Mouse (Mus musculus) liver, adult 2 months (tissue): Measurements from ENCODE around the gene Fam189a1. TPM values are rescaled to one million over a fixed set of nuclear protein-coding genes. Genes with fewer than 3 reads are reported as not detected.

Source experiments
- DNase-seq: peaks from one replicate; pipeline ENCODE4 v3.0.0-alpha.2; 2011; ENCODE audit warnings: low read depth, low spot score; ENCODE audit errors: extremely low read depth
- H3K27ac ChIP-seq: fragments of 200-500 bp; replicated peaks from 2 replicates; pipeline ENCODE4 v1.5.1; 2012; ENCODE audit warnings: low read depth, mild to moderate bottlenecking, control low read depth, inconsistent platforms, low read length; ENCODE audit not compliant: insufficient read depth
- H3K27me3 ChIP-seq: fragments of 200-500 bp; 2 replicates; pipeline ENCODE4 v1.6.1; 2012; ENCODE audit warnings: mild to moderate bottlenecking, moderate library complexity, low read length, inconsistent platforms; ENCODE audit not compliant: control insufficient read depth, insufficient read depth
- H3K36me3 ChIP-seq: fragments of 200-500 bp; 2 replicates; pipeline ENCODE4 v1.6.1; 2012; ENCODE audit warnings: low read length, inconsistent platforms; ENCODE audit not compliant: control insufficient read depth, insufficient read depth
- H3K4me1 ChIP-seq: fragments of 200-500 bp; 2 replicates; pipeline ENCODE4 v1.6.1; 2011; ENCODE audit warnings: low read length; ENCODE audit not compliant: control insufficient read depth, insufficient read depth
- H3K4me3 ChIP-seq: fragments of 200-500 bp; 2 replicates; pipeline ENCODE4 v1.5.1; 2011; ENCODE audit warnings: low read depth, mild to moderate bottlenecking, control low read depth, low read length, moderate library complexity; ENCODE audit not compliant: insufficient read depth
- H3K79me2 ChIP-seq: fragments of 200-500 bp; 2 replicates; pipeline ENCODE4 v1.6.1; 2012; ENCODE audit warnings: inconsistent platforms, mild to moderate bottlenecking, low read length, moderate library complexity; ENCODE audit not compliant: control insufficient read depth, insufficient read depth
- H3K9ac ChIP-seq: fragments of 200-500 bp; 2 replicates; pipeline ENCODE4 v1.6.1; 2012; ENCODE audit warnings: low read depth, mild to moderate bottlenecking, control low read depth, inconsistent platforms, low read length
- CTCF ChIP-seq: fragments of 200-500 bp; IDR thresholded peaks from 2 replicates; pipeline ENCODE4 v1.5.1; 2011; ENCODE audit warnings: low read depth, low read length, control low read depth
- POLR2A ChIP-seq: fragments of 200-500 bp; IDR thresholded peaks from 2 replicates; pipeline ENCODE4 v1.6.1; 2011; ENCODE audit warnings: low read length, control low read depth; ENCODE audit not compliant: insufficient read depth; ENCODE audit errors: extremely low read depth
- WGBS: fragments of 180-500 bp; shearing (Covaris S2); methylation state at CpG from one replicate; pipeline ENCODE4 v1.1.7; 2018; 5-methylcytosine and 5-hydroxymethylcytosine counted together
- polyA plus RNA-seq: library from polyadenylated mRNA; depleted of rRNA; stranded (reverse); fragments of >200 nt; gene quantifications from 2 replicates; pipeline ENCODE4 v1.2.3, GENCODE M21; 2012
- total RNA-seq: library from RNA; depleted of rRNA; stranded (reverse); fragments of >200 nt; gene quantifications from 2 replicates; pipeline ENCODE4 v1.2.3, GENCODE M21; 2014

The Fam189a1 gene
- total and polyA plus RNA-seq, 2 experiments = 0.32 TPM; not detected in 1

DNA sequence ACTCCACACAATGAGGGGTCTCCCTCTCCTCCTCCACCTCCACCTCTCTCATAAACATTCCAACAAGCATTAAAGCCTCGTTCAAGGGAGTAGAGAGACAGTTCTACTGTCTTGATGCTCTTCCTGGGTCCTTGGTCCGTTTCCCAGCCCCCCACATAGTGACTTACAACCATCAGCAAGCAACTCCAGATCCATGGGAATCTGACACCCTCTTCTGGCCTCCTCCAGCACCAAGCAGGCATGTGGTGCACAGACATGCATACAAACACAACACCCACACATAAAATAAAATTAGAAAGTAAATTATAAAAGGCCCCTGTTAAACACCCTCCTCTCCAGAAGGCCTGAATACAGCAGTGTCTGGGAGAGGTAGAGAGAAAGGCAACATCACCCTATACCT, 317.1 kb downstream of the Fam189a1 start:
- H3K4me3 ChIP-seq = no peak overlapping the region

DNA sequence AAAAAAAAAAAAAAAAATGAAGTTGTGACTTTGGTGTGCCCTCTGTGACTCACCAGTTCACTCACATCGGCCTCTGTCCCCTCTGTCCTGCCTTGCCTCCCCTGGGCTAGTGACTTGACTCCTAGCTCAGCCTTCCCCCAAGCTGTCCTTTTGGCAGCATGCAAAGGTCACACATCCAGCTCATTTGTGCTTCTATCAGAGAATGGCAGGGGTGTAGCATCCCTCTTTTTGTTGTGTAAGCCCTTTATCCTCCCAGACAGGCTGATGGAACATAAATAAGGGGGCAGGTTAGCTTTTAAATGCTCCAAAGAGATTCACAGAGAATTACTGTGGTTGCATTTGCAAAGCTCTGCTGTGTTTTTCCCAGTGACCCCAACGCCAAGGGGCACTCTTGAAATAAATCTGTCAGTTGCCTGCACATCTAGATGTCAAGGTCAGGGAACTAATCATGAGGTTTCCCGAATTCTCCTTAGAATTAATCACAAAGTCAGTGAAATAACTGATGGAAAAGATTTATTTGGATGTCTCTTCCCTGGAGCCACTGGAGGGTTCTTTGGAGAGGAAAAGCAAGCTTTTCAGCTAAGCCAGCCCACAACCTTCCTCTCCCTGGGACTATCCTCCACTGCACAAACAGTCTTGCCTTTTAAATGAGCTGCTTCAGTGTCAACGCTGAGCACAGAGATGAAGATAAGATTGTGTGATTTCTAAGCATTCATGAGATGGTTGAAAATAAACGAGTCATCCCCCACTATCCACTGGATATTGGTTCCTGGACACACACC, 326.0 kb downstream of the Fam189a1 start:
- Histone ChIP-seq H3K4me1 (no peaks in the 10 kb centered on the region), H3K27ac (no peak overlapping the region), H3K79me2 (no peaks in the 10 kb centered on the region), H3K27me3 (no peaks in the 10 kb centered on the region), H3K36me3 (no peaks in the 10 kb centered on the region), H3K9ac (no peak overlapping the region), H3K4me3 (no peak overlapping the region)
- no peak for TF ChIP-seq CTCF
- TF ChIP-seq POLR2A = no peak
- no peak for DNase-seq
- WGBS = 39% methylated on average over 5 of the region's 5 CpGs

More for the DNA sequence above, 317.1 kb downstream of the Fam189a1 start:
- 67% methylated on average over 2 of the region's 2 CpGs for WGBS
- TF ChIP-seq POLR2A (no peak), CTCF (no peak)
- no peak for DNase-seq
- Histone ChIP-seq H3K4me1 (peaks cover 2% of the 10 kb centered on the region; the same call in 1 of the 2 replicates), H3K27ac (no peak overlapping the region), H3K79me2 (no peaks in the 10 kb centered on the region), H3K9ac (no peak overlapping the region), H3K36me3 (no peaks in the 10 kb centered on the region), H3K27me3 (no peaks in the 10 kb centered on the region)

DNA sequence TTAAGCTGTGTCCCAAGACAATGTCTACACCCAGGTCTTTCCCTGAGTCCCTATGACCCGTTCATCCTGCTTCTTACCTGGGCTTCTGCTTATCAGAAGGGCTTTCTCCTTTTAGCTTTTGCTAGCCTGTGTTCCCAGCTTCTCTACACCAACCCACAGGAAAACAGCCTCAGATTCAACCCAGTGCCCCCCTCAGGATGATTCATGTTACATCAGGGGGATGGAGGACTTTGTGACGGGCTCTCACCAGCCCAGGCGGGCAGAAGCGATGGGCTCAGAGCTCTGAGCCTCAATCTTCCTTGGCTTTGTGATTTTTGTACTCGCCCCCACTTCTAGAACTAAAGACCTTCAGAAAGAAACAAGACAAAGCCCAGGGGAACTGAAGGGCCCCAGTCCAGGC, 335.3 kb downstream of the Fam189a1 start:
- H3K27me3 ChIP-seq = no peaks in the 10 kb centered on the region
- no peak for TF ChIP-seq POLR2A
- no peak for TF ChIP-seq CTCF
- 83% methylated on average over 5 of the region's 5 CpGs for WGBS
- H3K9ac ChIP-seq = no peak overlapping the region
- no peaks in the 10 kb centered on the region for H3K4me1 ChIP-seq
- no peak overlapping the region for H3K27ac ChIP-seq
- H3K36me3 ChIP-seq = no peaks in the 10 kb centered on the region
- DNase-seq = no peak
- H3K4me3 ChIP-seq = no peak overlapping the region
- H3K79me2 ChIP-seq = no peaks in the 10 kb centered on the region

DNA sequence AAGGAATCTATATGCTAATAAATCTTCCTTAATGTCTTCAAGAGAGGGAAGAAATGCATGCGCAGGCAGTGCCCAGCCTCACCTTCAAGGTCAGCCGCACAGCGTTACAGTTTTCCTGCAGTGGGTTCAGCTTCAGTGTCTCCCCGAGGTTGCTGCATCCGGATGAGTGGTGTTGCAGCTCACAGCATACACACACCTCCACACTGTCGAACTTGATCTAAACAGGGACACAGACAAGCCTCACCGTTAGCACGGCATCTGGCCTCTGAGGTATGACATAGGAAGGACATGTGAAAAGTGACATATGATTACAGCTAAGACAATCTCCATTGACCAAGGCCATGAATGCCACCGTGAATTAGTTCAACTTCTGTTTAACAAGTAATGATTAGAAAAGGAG, 336.7 kb downstream of the Fam189a1 start:
- Histone ChIP-seq H3K79me2 (no peaks in the 10 kb centered on the region), H3K4me3 (no peak overlapping the region), H3K27ac (no peak overlapping the region), H3K9ac (no peak overlapping the region), H3K36me3 (no peaks in the 10 kb centered on the region), H3K27me3 (no peaks in the 10 kb centered on the region), H3K4me1 (no peaks in the 10 kb centered on the region)
- DNase-seq = no peak
- WGBS = 84% methylated on average over 9 of the region's 9 CpGs
- no peak for TF ChIP-seq POLR2A
- TF ChIP-seq CTCF = no peak

DNA sequence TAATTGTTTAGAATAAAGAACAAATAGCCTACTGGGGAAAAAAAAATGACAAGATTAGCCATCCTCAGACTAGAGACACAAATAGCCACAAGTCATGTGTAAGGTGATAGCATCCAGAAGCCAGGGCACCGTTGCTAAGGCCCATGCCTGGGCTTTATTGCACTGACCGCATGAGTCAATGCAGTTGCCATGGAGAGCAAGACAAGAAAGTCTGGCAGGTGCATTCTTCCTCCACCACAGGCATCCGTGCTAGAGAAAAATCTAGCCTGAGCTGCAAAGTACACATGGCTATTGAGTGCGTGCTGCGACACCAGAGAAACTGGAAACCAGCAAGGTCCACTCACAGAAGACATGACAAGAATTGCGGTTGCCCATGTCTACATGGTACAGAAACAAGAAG, 347.5 kb downstream of the Fam189a1 start:
- Histone ChIP-seq H3K4me1 (no peaks in the 10 kb centered on the region), H3K79me2 (no peaks in the 10 kb centered on the region), H3K36me3 (no peaks in the 10 kb centered on the region), H3K27me3 (no peaks in the 10 kb centered on the region), H3K9ac (no peak overlapping the region), H3K27ac (no peak overlapping the region), H3K4me3 (no peak overlapping the region)
- no peak for TF ChIP-seq POLR2A
- TF ChIP-seq CTCF = no peak
- no peak for DNase-seq
- 86% methylated on average over 6 of the region's 6 CpGs for WGBS

DNA sequence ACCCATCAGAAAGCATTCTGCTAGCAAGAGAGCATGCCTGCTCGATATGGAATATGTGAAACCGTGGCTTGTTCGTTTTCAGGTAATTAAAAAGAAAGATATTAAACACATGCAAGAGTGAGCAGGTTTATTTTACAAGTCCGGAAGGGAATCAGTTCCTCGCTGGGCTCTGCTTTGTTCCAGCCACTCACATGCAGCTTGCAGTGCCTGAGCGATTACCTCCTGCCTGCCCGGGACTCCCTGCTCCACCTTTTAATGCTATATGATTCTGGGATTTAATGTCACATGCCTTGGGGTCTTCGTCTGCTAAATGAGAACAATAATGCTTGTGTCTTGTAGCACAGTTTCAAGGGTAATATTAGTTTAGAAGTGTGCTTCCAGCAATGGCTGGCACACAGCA, 351.3 kb downstream of the Fam189a1 start:
- H3K9ac ChIP-seq = no peak overlapping the region
- no peak for TF ChIP-seq POLR2A
- TF ChIP-seq CTCF = no peak
- WGBS = 91% methylated on average over 8 of the region's 8 CpGs

More for the DNA sequence above, 351.3 kb downstream of the Fam189a1 start:
- DNase-seq = no peak
- H3K4me3 ChIP-seq = no peak overlapping the region
- no peaks in the 10 kb centered on the region for H3K79me2 ChIP-seq
- H3K27me3 ChIP-seq = no peaks in the 10 kb centered on the region
- no peak overlapping the region for H3K27ac ChIP-seq
- no peaks in the 10 kb centered on the region for H3K36me3 ChIP-seq
- no peaks in the 10 kb centered on the region; the same call in 1 of the 2 replicates for H3K4me1 ChIP-seq
